Mouse (Mus musculus) lung, embryonic 16.5 days (tissue): ENCODE measurements around the gene Krt2. TPM values are rescaled to one million over a fixed set of nuclear protein-coding genes. Genes with fewer than 3 reads are reported as not detected.

Source experiments
- ATAC-seq: fragments of 200-750 bp; cut with Nextera tagmentation; 2 replicates; pipeline ENCODE4 v1.8.0; 2017; ENCODE audit warnings: low read depth, mild to moderate bottlenecking, moderate library complexity
- H3K27ac ChIP-seq: fragments of 300-500 bp; sonication (generic); 2 replicates; pipeline ENCODE4 v1.5.1; 2014; ENCODE audit warnings: mild to moderate bottlenecking, control low read depth, low read length
- H3K27me3 ChIP-seq: fragments of 300-500 bp; sonication (generic); 2 replicates; pipeline ENCODE4 v1.6.1; 2014; ENCODE audit warnings: low read depth, low read length, mixed read lengths; ENCODE audit not compliant: control insufficient read depth, insufficient read depth
- H3K36me3 ChIP-seq: fragments of 300-500 bp; sonication (generic); 2 replicates; pipeline ENCODE4 v1.6.1; 2014; ENCODE audit warnings: low read length; ENCODE audit not compliant: control insufficient read depth, insufficient read depth
- H3K4me1 ChIP-seq: fragments of 300-500 bp; sonication (generic); replicated peaks from 2 replicates; pipeline ENCODE4 v1.6.1; 2014; ENCODE audit warnings: low read length, mixed read lengths; ENCODE audit not compliant: control insufficient read depth, insufficient read depth
- H3K4me2 ChIP-seq: fragments of 300-500 bp; sonication (generic); 2 replicates; pipeline ENCODE4 v1.6.1; 2014; ENCODE audit warnings: low read depth, low read length, control low read depth
- H3K4me3 ChIP-seq: fragments of 300-500 bp; sonication (generic); 2 replicates; pipeline ENCODE4 v1.5.1; 2014; ENCODE audit warnings: mild to moderate bottlenecking, low read length, control low read depth
- H3K9ac ChIP-seq: fragments of 300-500 bp; sonication (generic); 2 replicates; pipeline ENCODE4 v1.6.1; 2014; ENCODE audit warnings: low read length, control low read depth
- H3K9me3 ChIP-seq: fragments of 300-500 bp; sonication (generic); 2 replicates; pipeline ENCODE4 v1.6.1; 2016; ENCODE audit warnings: low read length; ENCODE audit not compliant: control insufficient read depth
- WGBS: fragments of 180-500 bp; shearing (Covaris S2); extraction: QIAGEN DNeasy Blood & Tissue Kit; methylation state at CpG from one replicate; pipeline ENCODE4 v1.1.7; 2014; 5-methylcytosine and 5-hydroxymethylcytosine counted together
- polyA plus RNA-seq: library from polyadenylated mRNA; unstranded; fragments of >200 nt; fragmentation: Nextera tagmentation; extraction: Ambion mirVana; gene quantifications from 2 replicates; pipeline ENCODE4 v1.2.1, GENCODE M21; 2015

Krt2 gene
- polyA plus RNA-seq, 1 experiment from 2014 or later: not detected

DNA sequence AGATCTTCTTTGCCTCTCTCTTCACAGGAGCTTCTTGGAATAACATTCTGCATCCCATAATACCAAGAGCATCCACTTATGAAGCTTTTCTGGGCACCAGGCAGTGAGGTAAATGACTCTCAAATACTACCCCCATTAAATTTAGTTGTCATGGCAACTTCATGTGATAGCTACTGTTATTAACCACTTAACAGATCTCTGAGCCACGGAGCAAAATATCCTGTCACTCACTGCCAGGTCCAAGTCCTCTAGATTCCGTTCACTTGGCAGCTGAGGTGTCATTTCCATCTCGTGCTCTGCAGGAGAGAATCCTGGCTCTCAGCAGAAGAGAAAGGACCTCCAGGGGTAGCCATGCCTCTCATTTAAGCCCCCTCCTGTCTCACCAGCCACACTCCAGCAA is 27.1 kb downstream of the Krt2 start:
- Histone ChIP-seq H3K36me3 (no peaks in the 10 kb centered on the region), H3K9me3 (no peaks in the 10 kb centered on the region), H3K4me2 (no peak overlapping the region), H3K9ac (no peak overlapping the region), H3K4me1 (no peaks in the 10 kb centered on the region), H3K4me3 (no peak overlapping the region), H3K27ac (no peak overlapping the region), H3K27me3 (no peaks in the 10 kb centered on the region)
- 13% methylated on average over 3 of the region's 3 CpGs for WGBS
- ATAC-seq: no peak

GRCm38 (mm10) chr15:101786360-101786759 is 31.6 kb downstream of the Krt2 start, which contains the start of gene Krt72:
TSS of gene Krt72 (minus strand) at chr15:101786460.
- no peak within 1 kb of the TSS for H3K4me3 ChIP-seq
- no peaks in the 10 kb centered on the region for H3K27me3 ChIP-seq
- H3K4me2 ChIP-seq: no peak within 1 kb of the TSS
- H3K9ac ChIP-seq: no peak within 1 kb of the TSS
- H3K4me1 ChIP-seq: no peaks in the 10 kb centered on the region
- H3K9me3 ChIP-seq: no peaks in the 10 kb centered on the region
- H3K36me3 ChIP-seq: no peaks in the 10 kb centered on the region
- 81% methylated on average over 18 of the region's 18 CpGs for WGBS
- no peak for ATAC-seq
- no peak within 1 kb of the TSS for H3K27ac ChIP-seq

DNA sequence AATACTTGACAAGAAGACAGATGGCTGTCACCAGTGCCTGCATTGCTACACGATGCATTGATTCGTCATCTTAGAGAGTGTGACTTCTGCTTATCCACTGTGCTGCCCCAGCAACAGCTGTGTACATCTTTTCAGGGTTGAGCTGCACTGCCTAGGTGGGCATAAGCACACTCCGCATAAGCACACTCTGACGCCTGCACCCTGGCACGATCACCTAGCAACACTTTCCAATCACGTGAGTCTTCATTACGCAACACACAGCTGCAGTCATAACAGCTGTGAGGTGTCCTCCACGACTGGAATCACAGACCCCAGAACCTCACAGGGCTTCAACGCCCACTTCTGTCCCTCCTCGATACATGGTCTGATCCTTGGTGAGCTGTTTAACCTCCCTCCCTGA is 44.5 kb downstream of the Krt2 start:
- no peak overlapping the region for H3K4me2 ChIP-seq
- no peaks in the 10 kb centered on the region for H3K4me1 ChIP-seq
- no peaks in the 10 kb centered on the region for H3K36me3 ChIP-seq
- H3K9me3 ChIP-seq: no peaks in the 10 kb centered on the region
- no peak overlapping the region for H3K9ac ChIP-seq
- peak; percentile 64 for ATAC-seq
- H3K4me3 ChIP-seq: no peak overlapping the region
- no peaks in the 10 kb centered on the region; the same call in 1 of the 2 replicates for H3K27me3 ChIP-seq
- H3K27ac ChIP-seq: no peak overlapping the region
- WGBS: 48% methylated on average over 10 of the region's 10 CpGs

- H3K36me3 ChIP-seq: no peaks in the 10 kb centered on the region
- H3K9ac ChIP-seq: no peak overlapping the region
- ATAC-seq: peak; percentile 75
- no peak overlapping the region for H3K4me3 ChIP-seq
- H3K27ac ChIP-seq: no peak overlapping the region
- H3K27me3 ChIP-seq: no peaks in the 10 kb centered on the region; the same call in 1 of the 2 replicates
- H3K9me3 ChIP-seq: no peaks in the 10 kb centered on the region
- no peak overlapping the region for H3K4me2 ChIP-seq
- no peaks in the 10 kb centered on the region for H3K4me1 ChIP-seq
- under 1% methylated on average over 5 of the region's 5 CpGs for WGBS
Measured at GRCm38 (mm10) chr15:101772711-101773081, 45.3 kb downstream of the Krt2 start.

DNA sequence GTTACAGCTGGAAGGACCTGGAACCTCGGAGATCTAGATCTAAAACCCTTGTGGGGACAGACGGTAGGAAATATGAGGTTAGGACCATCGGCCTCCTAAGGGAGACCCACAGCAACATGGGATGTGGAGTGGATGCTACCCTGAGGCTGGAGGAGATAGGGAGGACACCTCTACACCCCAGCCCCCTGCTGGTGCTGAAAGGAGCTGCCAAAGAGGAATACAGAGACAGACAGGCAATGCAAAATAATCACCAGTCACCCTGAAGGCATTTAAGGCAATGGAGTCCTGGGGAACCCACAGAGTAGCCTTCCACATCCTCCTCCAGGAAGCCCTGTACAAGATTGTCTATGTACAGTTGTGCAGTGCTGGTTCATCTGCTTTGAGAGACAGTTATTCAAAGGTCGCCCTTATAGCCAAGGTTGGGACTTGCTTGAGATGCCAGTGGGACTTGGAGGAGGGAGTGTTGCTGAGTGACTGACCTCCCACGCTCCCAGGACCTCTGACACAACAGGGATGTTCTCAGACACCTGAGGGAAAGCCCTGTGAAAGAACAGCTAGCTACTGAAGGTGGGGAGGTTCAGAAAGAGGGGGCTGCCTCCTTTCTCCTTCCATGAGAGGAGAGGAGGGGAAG is 45.8 kb downstream of the Krt2 start:
- H3K4me1 ChIP-seq: no peaks in the 10 kb centered on the region
- H3K27me3 ChIP-seq: no peaks in the 10 kb centered on the region; the same call in 1 of the 2 replicates
- no peaks in the 10 kb centered on the region for H3K36me3 ChIP-seq
- H3K27ac ChIP-seq: no peak overlapping the region
- H3K9me3 ChIP-seq: no peaks in the 10 kb centered on the region
- H3K4me3 ChIP-seq: no peak overlapping the region
- no peak overlapping the region for H3K9ac ChIP-seq
- no peak; the same call in 1 of the 2 replicates for ATAC-seq
- WGBS: 75% methylated on average over 5 of the region's 5 CpGs
- H3K4me2 ChIP-seq: no peak overlapping the region

GRCm38 (mm10) chr15:101770226-101770625 is 47.7 kb downstream of the Krt2 start:
- Histone ChIP-seq H3K36me3 (no peaks in the 10 kb centered on the region), H3K4me1 (no peaks in the 10 kb centered on the region), H3K4me2 (no peak overlapping the region), H3K9ac (no peak overlapping the region), H3K27me3 (no peaks in the 10 kb centered on the region; the same call in 1 of the 2 replicates), H3K9me3 (no peaks in the 10 kb centered on the region), H3K27ac (no peak overlapping the region), H3K4me3 (no peak overlapping the region)
- ATAC-seq: no peak
- WGBS: 16% methylated on average over 8 of the region's 8 CpGs

Other genes with a start within 250 kb of the Krt2 start
- gene Krt75, start 244.3 kb downstream of the Krt2 start, polyA plus RNA-seq: 0.28 and 0.29 TPM in 2 replicates
- gene Gm5414, start 190.0 kb downstream of the Krt2 start, polyA plus RNA-seq: not detected in 2 replicates
- gene Gm5478, start 170.8 kb downstream of the Krt2 start, polyA plus RNA-seq: not detected in 2 replicates
- gene Krt6b, start 137.9 kb downstream of the Krt2 start, polyA plus RNA-seq: not detected in 2 replicates
- gene Krt6a, start 123.9 kb downstream of the Krt2 start, polyA plus RNA-seq: 0.67 and 1.3 TPM in 2 replicates
- gene Krt5, start 105.3 kb downstream of the Krt2 start, polyA plus RNA-seq: 4.4 and 9.4 TPM in 2 replicates
- not detected in 2 replicates for gene Krt71, start 75.1 kb downstream of the Krt2 start, polyA plus RNA-seq
- gene Krt72, start 31.7 kb downstream of the Krt2 start, polyA plus RNA-seq: not detected in 2 replicates
- gene Krt73, start 15.8 kb downstream of the Krt2 start, polyA plus RNA-seq: not detected in 2 replicates
- 0.29 and 4.4 TPM in 2 replicates for gene Krt1, start 32.6 kb upstream of the Krt2 start, polyA plus RNA-seq
- gene Krt77, start 51.5 kb upstream of the Krt2 start, polyA plus RNA-seq: 1.0 TPM in 1 of 2 replicates, not detected in the other
- gene Krt76, start 74.8 kb upstream of the Krt2 start, polyA plus RNA-seq: not detected in 2 replicates
- 14.2 and 23.3 TPM in 2 replicates for gene Krt4, start 106.6 kb upstream of the Krt2 start, polyA plus RNA-seq
- gene Krt79, start 122.2 kb upstream of the Krt2 start, polyA plus RNA-seq: 0.80 and 1.2 TPM in 2 replicates
- gene Krt78, start 136.1 kb upstream of the Krt2 start, polyA plus RNA-seq: 0.10 and 0.21 TPM in 2 replicates
- gene Krt8, start 186.3 kb upstream of the Krt2 start, polyA plus RNA-seq: 402 and 445 TPM in 2 replicates
- 263 and 293 TPM in 2 replicates for gene Krt18, start 210.0 kb upstream of the Krt2 start, polyA plus RNA-seq